Mouse (Mus musculus): Measurements from ENCODE around the gene Gpbar1. TPM values are rescaled to one million over a fixed set of nuclear protein-coding genes. Genes with fewer than 3 reads are reported as not detected.
"Not testable (repeated sequence)": the region's sequence is repeated elsewhere in the genome, so short reads cannot be mapped to it uniquely, and the experiment has no call there.

The Gpbar1 gene
- polyA plus RNA-seq, 1 experiment from 2014 or later, result not detected

DNA sequence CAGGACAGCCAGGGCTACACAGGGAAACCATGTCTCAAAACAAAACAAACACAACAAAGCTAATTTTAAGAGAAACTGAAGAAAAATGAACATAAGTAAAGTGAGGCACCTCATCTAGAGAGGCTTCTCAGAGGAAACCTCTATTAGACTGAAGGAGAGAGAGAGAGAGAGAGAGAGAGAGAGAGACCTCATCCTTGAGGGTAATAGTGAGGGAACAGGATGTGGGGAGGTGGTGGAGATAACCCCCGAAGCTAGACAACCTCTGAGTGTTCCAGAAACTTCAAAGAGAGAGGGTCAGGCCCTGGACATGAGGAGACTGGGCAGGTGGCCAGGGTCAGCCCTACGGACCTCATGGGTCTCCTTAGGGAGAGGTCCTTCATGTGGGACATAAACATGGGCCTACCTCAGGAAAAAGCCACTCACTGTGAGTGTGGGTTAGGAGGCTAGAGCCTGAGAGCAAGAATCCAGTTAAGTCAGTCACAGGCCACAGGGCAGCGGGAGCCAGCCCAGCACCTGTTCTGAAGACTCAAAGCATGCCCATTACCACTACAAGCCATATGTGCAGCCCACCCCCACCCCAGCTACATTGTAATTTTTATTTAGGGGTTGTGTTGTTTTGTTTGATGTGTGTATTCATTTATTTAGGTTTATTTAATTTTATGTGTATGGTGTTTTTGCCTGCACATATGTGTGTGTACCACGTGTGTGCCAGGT is 37.9 kb downstream of the Gpbar1 start:
- no peak for ATAC-seq (ENCODE audit: low FRiP score)
- Histone ChIP-seq H3K4me1 (replicated peaks; ENCODE audit: control insufficient read depth, insufficient read depth, low read length) (no peaks in the 10 kb centered on the region), H3K27ac (ENCODE audit: low read depth, low read length) (no peak overlapping the region), H3K9me3 (ENCODE audit: control insufficient read depth, low read length) (no peaks in the 10 kb centered on the region), H3K36me3 (ENCODE audit: control insufficient read depth, insufficient read depth, low read length) (no peaks in the 10 kb centered on the region), H3K9ac (ENCODE audit: low read depth, low read length) (no peak overlapping the region), H3K4me3 (ENCODE audit: low read depth, low read length) (no peak overlapping the region), H3K27me3 (ENCODE audit: control insufficient read depth, insufficient read depth, low read length) (no peaks in the 10 kb centered on the region), H3K4me2 (replicated peaks; ENCODE audit: low read depth, low read length) (no peak overlapping the region)
- 73% methylated on average over 4 of the region's 4 CpGs for WGBS
- no peak for DNase-seq (ENCODE audit: low spot score)

DNA sequence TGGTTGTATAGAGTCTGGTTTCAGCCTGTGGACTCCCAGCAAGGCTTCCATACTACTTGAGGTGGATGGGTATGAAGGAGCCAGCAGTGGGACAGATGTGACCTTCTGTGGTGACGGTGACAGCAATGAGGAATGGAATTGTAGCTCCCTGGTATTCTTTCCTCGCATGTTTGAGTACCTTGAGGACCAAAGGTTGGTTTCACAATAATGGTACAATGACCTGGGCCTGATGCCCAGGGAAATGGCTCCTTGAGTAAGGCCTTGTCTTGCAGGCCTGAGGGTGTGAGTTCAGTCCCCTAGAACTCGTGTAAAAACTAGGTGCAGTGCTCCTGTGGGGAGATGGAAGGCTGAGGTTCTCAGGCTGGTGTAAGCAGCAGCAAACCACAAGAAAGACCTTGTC is 40.4 kb downstream of the Gpbar1 start:
- no peaks in the 10 kb centered on the region for H3K4me1 ChIP-seq (replicated peaks; ENCODE audit: control insufficient read depth, insufficient read depth, low read length)
- no peak overlapping the region for H3K27ac ChIP-seq (ENCODE audit: low read depth, low read length)
- 90% methylated on average over 3 of the region's 3 CpGs for WGBS
- H3K9ac ChIP-seq (ENCODE audit: low read depth, low read length), result no peak overlapping the region
- H3K27me3 ChIP-seq (ENCODE audit: control insufficient read depth, insufficient read depth, low read length), result no peaks in the 10 kb centered on the region
- no peak overlapping the region for H3K4me2 ChIP-seq (replicated peaks; ENCODE audit: low read depth, low read length)
- DNase-seq (ENCODE audit: low spot score), result no peak
- no peaks in the 10 kb centered on the region for H3K36me3 ChIP-seq (ENCODE audit: control insufficient read depth, insufficient read depth, low read length)
- ATAC-seq (ENCODE audit: low FRiP score), result no peak
- H3K4me3 ChIP-seq (ENCODE audit: low read depth, low read length), result no peak overlapping the region
- H3K9me3 ChIP-seq (ENCODE audit: control insufficient read depth, low read length), result no peaks in the 10 kb centered on the region

DNA sequence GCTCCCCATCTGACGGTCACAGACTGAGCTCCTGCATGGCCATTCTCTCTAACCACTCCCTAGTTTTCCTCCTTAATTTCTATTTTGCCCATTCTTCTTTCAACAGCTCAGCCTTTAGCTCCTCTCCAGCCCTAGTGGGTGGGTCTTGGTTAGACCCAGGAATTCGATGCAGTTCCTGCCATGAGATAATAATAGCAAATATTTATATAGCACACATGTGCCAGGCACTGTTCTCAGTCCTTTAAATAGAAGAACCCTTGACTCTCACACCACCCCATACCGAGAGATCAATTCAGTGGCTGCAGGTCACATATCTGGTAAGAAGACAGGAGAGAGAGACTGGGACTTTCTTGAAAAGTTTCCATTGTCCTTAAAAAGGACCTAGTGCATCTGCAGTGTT is 43.0 kb downstream of the Gpbar1 start:
- ATAC-seq (ENCODE audit: low FRiP score), result no peak
- 81% methylated on average over 3 of the region's 3 CpGs for WGBS
- H3K4me2 ChIP-seq (replicated peaks; ENCODE audit: low read depth, low read length), result no peak overlapping the region
- no peaks in the 10 kb centered on the region for H3K27me3 ChIP-seq (ENCODE audit: control insufficient read depth, insufficient read depth, low read length)
- no peaks in the 10 kb centered on the region for H3K4me1 ChIP-seq (replicated peaks; ENCODE audit: control insufficient read depth, insufficient read depth, low read length)
- DNase-seq (ENCODE audit: low spot score), result no peak
- no peak overlapping the region for H3K9ac ChIP-seq (ENCODE audit: low read depth, low read length)
- H3K36me3 ChIP-seq (ENCODE audit: control insufficient read depth, insufficient read depth, low read length), result no peaks in the 10 kb centered on the region
- no peak overlapping the region for H3K27ac ChIP-seq (ENCODE audit: low read depth, low read length)
- H3K4me3 ChIP-seq (ENCODE audit: low read depth, low read length), result no peak overlapping the region
- H3K9me3 ChIP-seq (ENCODE audit: control insufficient read depth, low read length), result no peaks in the 10 kb centered on the region

DNA sequence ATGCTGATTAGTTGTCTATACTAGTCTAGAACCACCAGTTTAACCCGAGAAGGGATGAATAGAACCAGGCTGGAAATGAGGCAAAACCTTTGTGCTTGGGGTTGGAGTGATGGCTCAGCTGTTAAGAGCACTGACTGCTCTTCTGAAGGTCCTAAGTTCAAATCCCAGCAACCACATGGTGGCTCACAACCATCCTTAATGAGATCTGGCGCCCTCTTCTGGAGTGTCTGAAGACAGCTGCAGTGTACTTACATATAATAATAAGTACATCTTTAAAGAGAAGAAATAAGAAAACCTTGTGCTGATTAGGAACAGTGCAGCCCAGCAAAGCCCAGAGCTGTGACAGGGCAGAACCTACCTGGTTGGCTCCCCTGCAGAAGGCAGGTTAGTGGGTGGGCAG is 48.6 kb downstream of the Gpbar1 start:
- not testable (repeated sequence) for H3K4me2 ChIP-seq (replicated peaks; ENCODE audit: low read depth, low read length)

More for the DNA sequence above, 48.6 kb downstream of the Gpbar1 start:
- not testable (repeated sequence) for H3K4me1 ChIP-seq (replicated peaks; ENCODE audit: control insufficient read depth, insufficient read depth, low read length); H3K9me3 ChIP-seq (ENCODE audit: control insufficient read depth, low read length); H3K4me3 ChIP-seq (ENCODE audit: low read depth, low read length); H3K9ac ChIP-seq (ENCODE audit: low read depth, low read length); DNase-seq (ENCODE audit: low spot score); H3K27ac ChIP-seq (ENCODE audit: low read depth, low read length); ATAC-seq (ENCODE audit: low FRiP score); H3K27me3 ChIP-seq (ENCODE audit: control insufficient read depth, insufficient read depth, low read length); H3K36me3 ChIP-seq (ENCODE audit: control insufficient read depth, insufficient read depth, low read length)
- WGBS, result 74% methylated on average over 2 of the region's 2 CpGs

Other genes starting within 250 kb of the Gpbar1 start
- 16.1 and 17.3 TPM in 2 replicates for gene Tns1, start 154.1 kb upstream of the Gpbar1 start, polyA plus RNA-seq (2014; fragmentation: Nextera tagmentation; extraction: Ambion mirVana)
- gene Rufy4, start 153.0 kb upstream of the Gpbar1 start, polyA plus RNA-seq (2014; fragmentation: Nextera tagmentation; extraction: Ambion mirVana), result 0.56 and 0.66 TPM in 2 replicates
- 0.05 and 0.10 TPM in 2 replicates for gene Cxcr2, start 124.6 kb upstream of the Gpbar1 start, polyA plus RNA-seq (2014; fragmentation: Nextera tagmentation; extraction: Ambion mirVana)
- 0.15 TPM in 1 of 2 replicates, not detected in the other for gene Cxcr1, start 83.9 kb upstream of the Gpbar1 start, polyA plus RNA-seq (2014; fragmentation: Nextera tagmentation; extraction: Ambion mirVana)
- gene Arpc2, start 42.5 kb upstream of the Gpbar1 start, polyA plus RNA-seq (2014; fragmentation: Nextera tagmentation; extraction: Ambion mirVana), result 325 and 330 TPM in 2 replicates
- gene Aamp, start 6.2 kb downstream of the Gpbar1 start, polyA plus RNA-seq (2014; fragmentation: Nextera tagmentation; extraction: Ambion mirVana), result 189 and 198 TPM in 2 replicates
- 85.4 and 99.4 TPM in 2 replicates for gene Pnkd, start 6.4 kb downstream of the Gpbar1 start, polyA plus RNA-seq (2014; fragmentation: Nextera tagmentation; extraction: Ambion mirVana)
- 8.6 and 9.1 TPM in 2 replicates for gene Tmbim1, start 27.1 kb downstream of the Gpbar1 start, polyA plus RNA-seq (2014; fragmentation: Nextera tagmentation; extraction: Ambion mirVana)
- 1.1 TPM in 2 replicates for gene Catip, start 83.6 kb downstream of the Gpbar1 start, polyA plus RNA-seq (2014; fragmentation: Nextera tagmentation; extraction: Ambion mirVana)
- gene Slc11a1, start 96.6 kb downstream of the Gpbar1 start, polyA plus RNA-seq (2014; fragmentation: Nextera tagmentation; extraction: Ambion mirVana), result 1.3 and 1.4 TPM in 2 replicates
- 36.3 and 42.0 TPM in 2 replicates for gene Ctdsp1, start 113.0 kb downstream of the Gpbar1 start, polyA plus RNA-seq (2014; fragmentation: Nextera tagmentation; extraction: Ambion mirVana)
- 0.11 and 0.13 TPM in 2 replicates for gene Vil1, start 130.8 kb downstream of the Gpbar1 start, polyA plus RNA-seq (2014; fragmentation: Nextera tagmentation; extraction: Ambion mirVana)
- gene Cnot9, start 227.5 kb downstream of the Gpbar1 start, polyA plus RNA-seq (2014; fragmentation: Nextera tagmentation; extraction: Ambion mirVana), result 88.0 and 91.7 TPM in 2 replicates

All from hindbrain, embryonic 11.5 days (tissue).